Mouse (Mus musculus) C2C12 (cell line): Measurements from ENCODE around the gene Nup107.

ENCODE experiments used
- CEBPB ChIP-seq: IDR thresholded peaks from one replicate; pipeline ENCODE4 v1.6.1; 2011; ENCODE audit warnings: low read depth, mild to moderate bottlenecking, control low read depth, moderate library complexity
- CTCF ChIP-seq: IDR thresholded peaks from one replicate; pipeline ENCODE4 v1.5.1; 2011; ENCODE audit not compliant: control insufficient read depth, insufficient read depth, insufficient read length
- FOSL1 ChIP-seq: IDR thresholded peaks from one replicate; pipeline ENCODE4 v1.8.0; 2011; ENCODE audit warnings: mild to moderate bottlenecking, low read length; ENCODE audit not compliant: poor library complexity, insufficient read depth, severe bottlenecking
- MAX ChIP-seq: IDR thresholded peaks from one replicate; pipeline ENCODE4 v1.6.1; 2011; ENCODE audit warnings: mild to moderate bottlenecking, control low read depth
- MYOG ChIP-seq: IDR thresholded peaks from one replicate; pipeline ENCODE4 v1.6.1; 2011; ENCODE audit not compliant: control insufficient read depth, insufficient read length; ENCODE audit errors: extremely low read depth
- USF1 ChIP-seq: IDR thresholded peaks from one replicate; pipeline ENCODE4 v1.6.1; 2011; ENCODE audit warnings: low read depth, mild to moderate bottlenecking, control low read depth, moderate library complexity

DNA sequence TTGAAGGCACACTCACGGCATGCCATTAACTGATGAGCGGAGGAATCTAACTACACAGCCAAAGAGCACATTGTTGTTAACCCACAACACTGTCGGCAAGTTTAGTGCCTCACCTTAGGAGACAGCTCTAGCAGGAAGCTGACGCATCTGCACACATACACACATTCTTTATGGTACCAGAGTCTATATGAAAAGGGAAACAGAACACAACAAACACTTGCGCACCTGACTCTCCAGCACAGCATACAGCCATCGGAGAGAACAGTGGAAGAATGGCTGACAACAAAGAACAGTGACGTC, 24.4 kb downstream of the Nup107 start:
- TF ChIP-seq CTCF, result no peak
- TF ChIP-seq MAX, result no peak
- TF ChIP-seq CEBPB, result no peak
- TF ChIP-seq MYOG, result no peak
- TF ChIP-seq FOSL1, result no peak
- no peak for TF ChIP-seq USF1
